Mouse (Mus musculus) megakaryocyte, embryonic 14.5 days (primary cell): ENCODE data around the gene Cd164l2.

Experiments
- FLI1 ChIP-seq: IDR thresholded peaks from 2 replicates; pipeline ENCODE4 v1.6.1; 2012; ENCODE audit warnings: low read length, inconsistent platforms, mixed read lengths
- GATA1 ChIP-seq: IDR thresholded peaks from 3 replicates; pipeline ENCODE4 v1.6.1; 2012; ENCODE audit warnings: mixed read lengths, low read length, inconsistent platforms, borderline replicate concordance

DNA sequence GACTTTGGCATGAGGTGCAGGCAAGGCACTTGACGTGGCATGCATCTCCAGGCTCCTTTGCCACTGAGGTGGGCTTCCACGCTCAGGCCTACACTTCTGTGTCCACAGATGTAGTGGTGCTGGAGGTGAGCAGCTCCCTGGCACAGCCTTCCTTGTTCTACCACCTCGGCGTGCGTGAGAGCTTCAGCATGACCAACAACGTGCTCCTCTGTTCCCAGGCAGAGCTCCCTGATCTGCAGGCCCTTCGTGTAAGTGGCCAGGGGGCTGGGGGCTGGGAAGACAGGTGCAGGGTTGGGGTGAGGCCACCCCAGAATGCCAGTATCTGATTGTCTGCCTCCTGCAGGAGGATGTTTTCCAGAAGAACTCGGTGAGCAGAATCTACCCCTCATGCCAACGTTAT, 30.8 kb downstream of the Cd164l2 start:
- TF ChIP-seq GATA1 = no peak
- no peak for TF ChIP-seq FLI1
